Mouse (Mus musculus) spleen, postnatal 36 days (tissue): ENCODE results near the gene Fam71e1.

Experiments
- DNase-seq, 2 experiments: peaks; one replicate each; pipeline ENCODE4 v3.0.0; 2022; ENCODE audit warnings: low spot score in 2 of 2, mixed read lengths in 1 of 2

Gene Fam71e1

GRCm38 (mm10) chr7:44497361-44498055 lies 1.1 kb downstream of the Fam71e1 start:
- DNase-seq: no peak

GRCm38 (mm10) chr7:44498922-44499321 lies 2.5 kb downstream of the Fam71e1 start:
- DNase-seq: no peak

- no peak for DNase-seq
These were observed 3.7 kb downstream of the Fam71e1 start for GRCm38 (mm10) chr7:44500046-44500445.

- DNase-seq: peak; percentile 57 to 65
These were observed 5.3 kb downstream of the Fam71e1 start for GRCm38 (mm10) chr7:44501563-44502115.

GRCm38 (mm10) chr7:44507491-44507890 lies 11.1 kb downstream of the Fam71e1 start:
- no peak for DNase-seq

GRCm38 (mm10) chr7:44519240-44519913 lies 23.0 kb downstream of the Fam71e1 start:
- DNase-seq: no peak

- peak in 1 of 2 experiments; percentile 42 for DNase-seq
These were observed 24.6 kb downstream of the Fam71e1 start for GRCm38 (mm10) chr7:44520990-44521389.

GRCm38 (mm10) chr7:44521710-44522109 lies 25.3 kb downstream of the Fam71e1 start:
- DNase-seq: peak; percentile 74 to 75

- no peak for DNase-seq
These were observed 26.7 kb downstream of the Fam71e1 start for GRCm38 (mm10) chr7:44523056-44523455.

GRCm38 (mm10) chr7:44524502-44524901 lies 28.1 kb downstream of the Fam71e1 start, which contains the start of gene Mybpc2:
Gene Mybpc2 (minus strand): TSS chr7:44524656.
- no peak for DNase-seq

- peak; percentile 74 to 79 for DNase-seq
These were observed 28.9 kb downstream of the Fam71e1 start for GRCm38 (mm10) chr7:44525126-44525832.

GRCm38 (mm10) chr7:44526414-44527154 lies 30.2 kb downstream of the Fam71e1 start:
- DNase-seq: peak; percentile 50 to 53

- DNase-seq: peak; percentile 83 to 84
These were observed 31.4 kb downstream of the Fam71e1 start for GRCm38 (mm10) chr7:44527483-44528398.

GRCm38 (mm10) chr7:44529518-44529917 lies 33.1 kb downstream of the Fam71e1 start:
- peak; percentile 77 to 78 for DNase-seq

- DNase-seq: no peak
These were observed 34.1 kb downstream of the Fam71e1 start for GRCm38 (mm10) chr7:44530507-44530906.

GRCm38 (mm10) chr7:44531207-44531606 lies 34.8 kb downstream of the Fam71e1 start:
- peak; percentile 88 to 89 for DNase-seq

- DNase-seq: peak; percentile 86
These were observed 35.8 kb downstream of the Fam71e1 start, which contains the start of gene Spib for GRCm38 (mm10) chr7:44531946-44532732. Gene Spib (minus strand): TSS chr7:44532071.

- DNase-seq: peak; percentile 83 to 85
These were observed 36.8 kb downstream of the Fam71e1 start for GRCm38 (mm10) chr7:44532918-44533745.

- DNase-seq: no peak
These were observed 37.3 kb downstream of the Fam71e1 start for GRCm38 (mm10) chr7:44533746-44534045.
